Mouse (Mus musculus) lung, postnatal 25 days (tissue): ENCODE results near the gene Tspan18.
A peak's percentile ranks its signal among the peaks of the same experiment; 100 is the strongest.

ENCODE experiments used
- DNase-seq: peaks from one replicate; pipeline ENCODE4 v3.0.0; 2022; ENCODE audit warnings: low spot score

Gene Tspan18

GRCm38 (mm10) chr2:93333817-93334731 lies at the start of gene Tspan18:
Tspan18 (minus strand) TSS chr2:93334505.
- DNase-seq, result peak; percentile 66

- DNase-seq, result peak; percentile 26
Measured at GRCm38 (mm10) chr2:93383831-93384230, 49.5 kb upstream of the Tspan18 start.

GRCm38 (mm10) chr2:93380680-93381089 lies 46.4 kb upstream of the Tspan18 start:
- DNase-seq, result peak; percentile 10

- no peak for DNase-seq
Measured at GRCm38 (mm10) chr2:93377797-93378196, 43.5 kb upstream of the Tspan18 start.

GRCm38 (mm10) chr2:93377157-93377556 lies 42.9 kb upstream of the Tspan18 start:
- no peak for DNase-seq

- no peak for DNase-seq
Measured at GRCm38 (mm10) chr2:93372872-93373271, 38.6 kb upstream of the Tspan18 start.

- DNase-seq, result no peak
Measured at GRCm38 (mm10) chr2:93372097-93372571, 37.8 kb upstream of the Tspan18 start.

GRCm38 (mm10) chr2:93368954-93369353 lies 34.6 kb upstream of the Tspan18 start:
- DNase-seq, result no peak

- no peak for DNase-seq
Measured at GRCm38 (mm10) chr2:93367962-93368361, 33.7 kb upstream of the Tspan18 start.

GRCm38 (mm10) chr2:93365411-93365810 lies 31.1 kb upstream of the Tspan18 start:
- DNase-seq, result no peak

GRCm38 (mm10) chr2:93364951-93365350 lies 30.6 kb upstream of the Tspan18 start:
- DNase-seq, result no peak

GRCm38 (mm10) chr2:93361454-93361853 lies 27.1 kb upstream of the Tspan18 start:
- no peak for DNase-seq

GRCm38 (mm10) chr2:93360310-93360709 lies 26.0 kb upstream of the Tspan18 start:
- DNase-seq, result no peak

GRCm38 (mm10) chr2:93357391-93357790 lies 23.1 kb upstream of the Tspan18 start:
- no peak for DNase-seq

- DNase-seq, result no peak
Measured at GRCm38 (mm10) chr2:93355845-93356244, 21.5 kb upstream of the Tspan18 start.

- no peak for DNase-seq
Measured at GRCm38 (mm10) chr2:93354621-93355020, 20.3 kb upstream of the Tspan18 start.

- peak; percentile 54 for DNase-seq
Measured at GRCm38 (mm10) chr2:93353725-93354124, 19.4 kb upstream of the Tspan18 start.

- no peak for DNase-seq
Measured at GRCm38 (mm10) chr2:93352915-93353685, 18.8 kb upstream of the Tspan18 start.

GRCm38 (mm10) chr2:93351352-93351751 lies 17.0 kb upstream of the Tspan18 start:
- no peak for DNase-seq

GRCm38 (mm10) chr2:93347018-93347417 lies 12.7 kb upstream of the Tspan18 start:
- peak; percentile 57 for DNase-seq

GRCm38 (mm10) chr2:93346609-93347008 lies 12.3 kb upstream of the Tspan18 start:
- DNase-seq, result no peak

GRCm38 (mm10) chr2:93345663-93346268 lies 11.5 kb upstream of the Tspan18 start:
- no peak for DNase-seq
